Mouse (Mus musculus) CH12.LX (cell line): ENCODE data around the gene Trnp1. TPM values are rescaled to one million over a fixed set of nuclear protein-coding genes. Genes with fewer than 3 reads are reported as not detected.

Experiments used
- DNase-seq: peaks from one replicate; pipeline ENCODE4 v3.0.0-alpha.2; 2013; ENCODE audit errors: extremely low read depth
- H3K27ac ChIP-seq: 2 replicates; pipeline ENCODE4 v1.5.1; 2012; ENCODE audit warnings: low read depth, mild to moderate bottlenecking, control low read depth, moderate library complexity; ENCODE audit not compliant: insufficient read depth
- H3K27me3 ChIP-seq: replicated peaks from 2 replicates; pipeline ENCODE3; 2012; ENCODE audit warnings: inconsistent platforms
- H3K36me3 ChIP-seq, 2 experiments: replicated peaks in 1 of 2; 2 replicates each; pipeline versions ENCODE3 to v1.6.1; 2012; ENCODE audit warnings: inconsistent platforms in 1 of 2, low read length in 1 of 2, mild to moderate bottlenecking in 1 of 2, mixed read lengths in 1 of 2, moderate library complexity in 1 of 2; ENCODE audit not compliant: control insufficient read depth in 1 of 2, insufficient read depth in 1 of 2
- H3K4me1 ChIP-seq, 2 experiments: 2 replicates each; pipeline ENCODE4 v1.6.1; 2012; ENCODE audit warnings: inconsistent platforms in 1 of 2, moderate library complexity in 1 of 2; ENCODE audit not compliant: insufficient read depth in 2 of 2, control insufficient read depth in 1 of 2
- H3K4me2 ChIP-seq: 2 replicates; pipeline ENCODE4 v1.6.1; 2012; ENCODE audit warnings: low read depth, mild to moderate bottlenecking, control low read depth; ENCODE audit not compliant: poor library complexity, insufficient read depth, severe bottlenecking
- H3K4me3 ChIP-seq, 3 experiments: fragments of 150-350 bp in 1 of 3; sonication (generic) in 1 of 3; replicated peaks in 1 of 3; 2 replicates each; pipeline versions ENCODE3 to v1.5.1; 2011 to 2012; ENCODE audit warnings: low read depth in 2 of 3, low read length in 2 of 3, mild to moderate bottlenecking in 2 of 3, moderate library complexity in 2 of 3, control low read depth in 1 of 3, improper control_type of control experiment in 1 of 3, inconsistent platforms in 1 of 3, mixed read lengths in 1 of 3; ENCODE audit not compliant: poor library complexity in 1 of 3
- H3K79me2 ChIP-seq: replicated peaks from 2 replicates; pipeline ENCODE4 v1.6.1; 2012; ENCODE audit warnings: mild to moderate bottlenecking, moderate library complexity; ENCODE audit not compliant: control insufficient read depth, poor library complexity, insufficient read depth, severe bottlenecking; ENCODE audit errors: extremely low read depth
- H3K9ac ChIP-seq: 2 replicates; pipeline ENCODE4 v1.6.1; 2012; ENCODE audit warnings: low read depth, mild to moderate bottlenecking, control low read depth, moderate library complexity; ENCODE audit not compliant: insufficient read depth
- H3K9me3 ChIP-seq: replicated peaks from 2 replicates; pipeline ENCODE3; 2012; ENCODE audit warnings: low read length, inconsistent platforms, mixed read lengths
- BHLHE40 ChIP-seq: IDR thresholded peaks from 2 replicates; pipeline ENCODE4 v1.6.1; 2011; ENCODE audit warnings: mild to moderate bottlenecking, low read depth, low read length, improper control_type of control experiment
- CHD1 ChIP-seq: IDR thresholded peaks from 2 replicates; pipeline ENCODE4 v1.6.1; 2012; ENCODE audit warnings: low read depth, low read length, improper control_type of control experiment, inconsistent platforms
- CTCF ChIP-seq, 2 experiments: IDR thresholded peaks in 1 of 2; conservative IDR thresholded peaks in 1 of 2; 2 replicates each; pipeline ENCODE4 v1.5.1; 2011 to 2012; ENCODE audit warnings: low read depth in 2 of 2, low read length in 2 of 2, improper control_type of control experiment in 1 of 2, inconsistent platforms in 1 of 2, mild to moderate bottlenecking in 1 of 2, moderate library complexity in 1 of 2
- ELF1 ChIP-seq: IDR thresholded peaks from 2 replicates; pipeline ENCODE4 v1.6.1; 2014; ENCODE audit warnings: low read depth, mild to moderate bottlenecking, inconsistent platforms, low read length, improper control_type of control experiment
- EP300 ChIP-seq: IDR thresholded peaks from 2 replicates; pipeline ENCODE4 v1.6.1; 2011; ENCODE audit warnings: low read length, improper control_type of control experiment
- ETS1 ChIP-seq: conservative IDR thresholded peaks from 2 replicates; pipeline ENCODE4 v1.6.1; 2012; ENCODE audit warnings: low read depth, mild to moderate bottlenecking, inconsistent platforms, low read length, improper control_type of control experiment, moderate library complexity
- GABPA ChIP-seq: IDR thresholded peaks from 2 replicates; pipeline ENCODE4 v1.6.1; 2012; ENCODE audit warnings: low read depth, low read length, improper control_type of control experiment, inconsistent platforms; ENCODE audit not compliant: insufficient replicate concordance
- HCFC1 ChIP-seq: IDR thresholded peaks from 2 replicates; pipeline ENCODE4 v1.6.1; 2012; ENCODE audit warnings: low read depth, mild to moderate bottlenecking, inconsistent platforms, low read length, improper control_type of control experiment
- IRF4 ChIP-seq: IDR thresholded peaks from 2 replicates; pipeline ENCODE4 v1.6.1; 2014; ENCODE audit warnings: low read depth, mild to moderate bottlenecking, inconsistent platforms, low read length, improper control_type of control experiment
- KAT2A ChIP-seq: IDR thresholded peaks from 2 replicates; pipeline ENCODE4 v1.6.1; 2012; ENCODE audit warnings: low read length, improper control_type of control experiment, inconsistent platforms; ENCODE audit not compliant: insufficient replicate concordance
- MAFK ChIP-seq: IDR thresholded peaks from 2 replicates; pipeline ENCODE4 v1.6.1; 2011; ENCODE audit warnings: low read length, improper control_type of control experiment; ENCODE audit not compliant: insufficient replicate concordance
- MAX ChIP-seq: IDR thresholded peaks from 2 replicates; pipeline ENCODE4 v1.6.1; 2011; ENCODE audit warnings: low read length, improper control_type of control experiment
- MAZ ChIP-seq: IDR thresholded peaks from 2 replicates; pipeline ENCODE4 v1.6.1; 2012; ENCODE audit warnings: low read depth, mild to moderate bottlenecking, inconsistent platforms, low read length, improper control_type of control experiment, moderate library complexity
- MEF2A ChIP-seq: IDR thresholded peaks from 2 replicates; pipeline ENCODE4 v1.6.1; 2014; ENCODE audit warnings: low read depth, mild to moderate bottlenecking, inconsistent platforms, low read length, improper control_type of control experiment, borderline replicate concordance
- MYC ChIP-seq: IDR thresholded peaks from 2 replicates; pipeline ENCODE4 v1.6.1; 2011; ENCODE audit warnings: low read depth, mild to moderate bottlenecking, improper control_type of control experiment, low read length
- NELFE ChIP-seq: IDR thresholded peaks from 2 replicates; pipeline ENCODE4 v1.6.1; 2011; ENCODE audit warnings: low read depth, low read length, improper control_type of control experiment
- NRF1 ChIP-seq: IDR thresholded peaks from 2 replicates; pipeline ENCODE4 v1.6.1; 2014; ENCODE audit warnings: low read depth, mild to moderate bottlenecking, inconsistent platforms, low read length, improper control_type of control experiment, moderate library complexity
- PAX5 ChIP-seq: IDR thresholded peaks from 2 replicates; pipeline ENCODE4 v1.6.1; 2012; ENCODE audit warnings: low read length, inconsistent platforms, mixed read lengths
- POLR2AphosphoS2 ChIP-seq: IDR thresholded peaks from 2 replicates; pipeline ENCODE4 v1.6.1; 2011; ENCODE audit warnings: low read depth, low read length, improper control_type of control experiment
- SIN3A ChIP-seq: IDR thresholded peaks from 2 replicates; pipeline ENCODE4 v1.6.1; 2012; ENCODE audit warnings: low read length, improper control_type of control experiment, inconsistent platforms
- SMC3 ChIP-seq: IDR thresholded peaks from 2 replicates; pipeline ENCODE4 v1.6.1; 2011; ENCODE audit warnings: low read depth, low read length, improper control_type of control experiment
- TBP ChIP-seq: conservative IDR thresholded peaks from 2 replicates; pipeline ENCODE4 v1.6.1; 2011; ENCODE audit warnings: low read depth, low read length, improper control_type of control experiment
- TCF12 ChIP-seq: IDR thresholded peaks from 2 replicates; pipeline ENCODE4 v1.6.1; 2014; ENCODE audit warnings: low read depth, mild to moderate bottlenecking, inconsistent platforms, low read length, improper control_type of control experiment
- UBTF ChIP-seq: IDR thresholded peaks from 2 replicates; pipeline ENCODE4 v1.6.1; 2012; ENCODE audit warnings: low read depth, mild to moderate bottlenecking, inconsistent platforms, low read length, improper control_type of control experiment, moderate library complexity
- USF1 ChIP-seq: IDR thresholded peaks from 2 replicates; pipeline ENCODE4 v1.6.1; 2014; ENCODE audit warnings: low read depth, mild to moderate bottlenecking, inconsistent platforms, low read length, improper control_type of control experiment
- USF2 ChIP-seq: conservative IDR thresholded peaks from 2 replicates; pipeline ENCODE4 v1.6.1; 2011; ENCODE audit warnings: low read depth, low read length, improper control_type of control experiment
- ZC3H11A ChIP-seq: IDR thresholded peaks from 2 replicates; pipeline ENCODE4 v1.6.1; 2012; ENCODE audit warnings: low read depth, mild to moderate bottlenecking, inconsistent platforms, low read length, improper control_type of control experiment
- ZMIZ1 ChIP-seq: IDR thresholded peaks from 2 replicates; pipeline ENCODE4 v1.6.1; 2012; ENCODE audit warnings: low read depth, mild to moderate bottlenecking, inconsistent platforms, low read length, improper control_type of control experiment
- dilution Hi-C: fragments of 300-500 bp; cut with MboI; formaldehyde crosslinking; loops from 2 replicates; pipeline ENCODE4 v1.14.3; 2020; ENCODE audit warnings: low sequenced_read_pairs; ENCODE audit not compliant: extremely low pct_unique_long_range_greater_than_20kb, extremely low pct_ligation_motif_present
- in situ Hi-C: fragments of 300-500 bp; cut with MboI; formaldehyde crosslinking; loops from 3 replicates; pipeline ENCODE4 v1.14.3; 2019; ENCODE audit warnings: low sequenced_read_pairs, low pct_ligation_motif_present, low pct_unique_long_range_greater_than_20kb, mixed read lengths
- polyA plus RNA-seq: library from polyadenylated mRNA; unstranded; fragments of >175 nt; gene quantifications from 2 replicates; pipeline ENCODE4 v1.2.1, GENCODE M21; 2012; ENCODE audit warnings: low read depth; ENCODE audit not compliant: insufficient read length
- total RNA-seq, 2 experiments: library from RNA; depleted of rRNA; stranded (reverse); fragments of 300-350 nt in 1 of 2; fragments of >200 nt in 1 of 2; gene quantifications; 2 replicates each; pipeline ENCODE4 v1.2.3; 2012 to 2014

Trnp1 gene
- total and polyA plus RNA-seq, 3 experiments: not detected

- H3K27ac ChIP-seq: no peak overlapping the region
- no peaks in the 10 kb centered on the region for H3K79me2 ChIP-seq
- peaks cover 7 to 33% of the 10 kb centered on the region in 2 experiments for H3K4me1 ChIP-seq
- no peak overlapping the region for H3K4me2 ChIP-seq
- H3K9me3 ChIP-seq: no peaks in the 10 kb centered on the region
- H3K4me3 ChIP-seq: no peak overlapping the region
- no peak overlapping the region for H3K9ac ChIP-seq
- TF ChIP-seq SIN3A (no peak), POLR2AphosphoS2 (no peak), MEF2A (no peak), MYC (no peak), EP300 (no peak), CHD1 (no peak), ZC3H11A (no peak), UBTF (no peak), ZMIZ1 (no peak), BHLHE40 (no peak), MAFK (no peak), SMC3 (no peak), TBP (no peak), KAT2A (no peak), NRF1 (no peak), USF2 (no peak), CTCF (conservative IDR thresholded peaks at IDR 0.05 in 1 of 2, IDR thresholded peaks at IDR 0.05 in 1 of 2; ENCODE audit: low read depth in 2 of 2, low read length in 2 of 2) (no peak), TCF12 (no peak), HCFC1 (no peak)
- H3K27me3 ChIP-seq: peaks cover 7% of the 10 kb centered on the region
- dilution Hi-C loops (no loop called here), in situ Hi-C loops (no loop called here)
- DNase-seq: no peak
- no peaks in the 10 kb centered on the region for H3K36me3 ChIP-seq
Measured at GRCm38 (mm10) chr4:133463184-133463583, 35.2 kb downstream of the Trnp1 start.

- Histone ChIP-seq H3K4me2 (no peak overlapping the region), H3K4me1 (peaks cover 9 to 33% of the 10 kb centered on the region in 2 experiments), H3K9ac (no peak overlapping the region), H3K79me2 (no peaks in the 10 kb centered on the region), H3K27ac (no peak overlapping the region), H3K9me3 (no peaks in the 10 kb centered on the region), H3K36me3 (no peaks in the 10 kb centered on the region), H3K4me3 (no peak overlapping the region), H3K27me3 (peaks cover 4% of the 10 kb centered on the region)
- DNase-seq: no peak
- dilution Hi-C loops (no loop called here), in situ Hi-C loops (no loop called here)
- TF ChIP-seq ELF1 (no peak), GABPA (no peak), IRF4 (no peak), CTCF (conservative IDR thresholded peaks at IDR 0.05 in 1 of 2, IDR thresholded peaks at IDR 0.05 in 1 of 2; ENCODE audit: low read depth in 2 of 2, low read length in 2 of 2) (no peak), MAFK (no peak), KAT2A (no peak), ZC3H11A (no peak), NELFE (no peak), ETS1 (no peak), MAX (no peak), BHLHE40 (no peak), HCFC1 (no peak), TBP (no peak), MAZ (no peak), NRF1 (no peak), USF1 (no peak), PAX5 (no peak)
- TF ChIP-seq, all 38 proteins: peak for 0
Measured at GRCm38 (mm10) chr4:133461362-133461761, 37.0 kb downstream of the Trnp1 start.
